Mouse (Mus musculus): ENCODE measurements around the gene Hsd17b13.

GRCm38 (mm10) chr5:103927429-103928195, 49.6 kb downstream of the Hsd17b13 start:
- TF ChIP-seq CTCF (IDR thresholded peaks at IDR 0.05; ENCODE audit: borderline replicate concordance, insufficient read depth, low read depth, low read length) (peak; percentile 80), POLR2A (IDR thresholded peaks at IDR 0.05; ENCODE audit: borderline replicate concordance, insufficient read depth, low read length) (no peak)

All from cerebellum, adult 2 months (tissue).